Mouse (Mus musculus): Measurements from ENCODE around the gene Fam57b.

Fam57b gene

GRCm38 (mm10) chr7:126799050-126799467, 1.6 kb downstream of the Fam57b start:
- peak; percentile 95 for DNase-seq (ENCODE audit: low read depth)

- peak; percentile 67 for DNase-seq (ENCODE audit: low read depth)
These were observed 2.2 kb downstream of the Fam57b start for GRCm38 (mm10) chr7:126799468-126800268.

- DNase-seq (ENCODE audit: low read depth): no peak
These were observed 3.0 kb downstream of the Fam57b start for GRCm38 (mm10) chr7:126800269-126801056.

- DNase-seq (ENCODE audit: low read depth): no peak
These were observed 3.6 kb downstream of the Fam57b start for GRCm38 (mm10) chr7:126801057-126801422.

- DNase-seq (ENCODE audit: low read depth): no peak
These were observed 4.8 kb downstream of the Fam57b start for GRCm38 (mm10) chr7:126802134-126802889.

- no peak for DNase-seq (ENCODE audit: low read depth)
These were observed 5.7 kb downstream of the Fam57b start for GRCm38 (mm10) chr7:126803181-126803580.

GRCm38 (mm10) chr7:126803751-126804150, 6.3 kb downstream of the Fam57b start:
- no peak for DNase-seq (ENCODE audit: low read depth)

GRCm38 (mm10) chr7:126806956-126807355, 9.5 kb downstream of the Fam57b start:
- DNase-seq (ENCODE audit: low read depth): no peak

GRCm38 (mm10) chr7:126807405-126807804, 9.9 kb downstream of the Fam57b start:
- no peak for DNase-seq (ENCODE audit: low read depth)

- DNase-seq (ENCODE audit: low read depth): peak; percentile 66
These were observed 11.4 kb downstream of the Fam57b start for GRCm38 (mm10) chr7:126808703-126809455.

GRCm38 (mm10) chr7:126809723-126810369, 12.4 kb downstream of the Fam57b start:
- DNase-seq (ENCODE audit: low read depth): no peak

- DNase-seq (ENCODE audit: low read depth): no peak
These were observed 18.3 kb downstream of the Fam57b start for GRCm38 (mm10) chr7:126815726-126816222.

GRCm38 (mm10) chr7:126816494-126816893, 19.0 kb downstream of the Fam57b start:
- DNase-seq (ENCODE audit: low read depth): no peak

GRCm38 (mm10) chr7:126817595-126817994, 20.1 kb downstream of the Fam57b start:
- no peak for DNase-seq (ENCODE audit: low read depth)

- no peak for DNase-seq (ENCODE audit: low read depth)
These were observed 21.4 kb downstream of the Fam57b start for GRCm38 (mm10) chr7:126818818-126819217.

GRCm38 (mm10) chr7:126821835-126822511, 24.5 kb downstream of the Fam57b start:
- DNase-seq (ENCODE audit: low read depth): peak; percentile 71

GRCm38 (mm10) chr7:126822741-126823140, 25.3 kb downstream of the Fam57b start:
- no peak for DNase-seq (ENCODE audit: low read depth)

- DNase-seq (ENCODE audit: low read depth): no peak
These were observed 25.8 kb downstream of the Fam57b start for GRCm38 (mm10) chr7:126823202-126823711.

- DNase-seq (ENCODE audit: low read depth): no peak
These were observed 26.5 kb downstream of the Fam57b start for GRCm38 (mm10) chr7:126823940-126824339.

- no peak for DNase-seq (ENCODE audit: low read depth)
These were observed 27.9 kb downstream of the Fam57b start for GRCm38 (mm10) chr7:126825403-126825802.
